ENCODE assay signal across 8 mouse cellular contexts in genomic region chr11:96145622-96146270, GRCm38 (mm10). TPM values are rescaled to one million over a fixed set of nuclear protein-coding genes. Genes with fewer than 3 reads are reported as not detected.
DNase-seq lines count a peak whose midpoint lies in the region; ATAC-seq and TF ChIP-seq lines count a peak whose summit lies in the region.

No protein-coding gene starts in this region.

- peak; percentile 69 for DNase-seq in WW6 (ENCODE audit: low read depth, low spot score)
- DNase-seq in cerebellum, postnatal 25 days: peak; percentile 42 to 68
- peak; percentile 56 for DNase-seq in gastrocnemius, adult 2 months
- peak; percentile 83 for DNase-seq in hindbrain, postnatal 0 days (ENCODE audit: low spot score)
- peak; percentile 36 to 75 for DNase-seq in left cerebral cortex, postnatal 10 days (ENCODE audit: extremely low spot score in 1 of 2, low spot score in 2 of 2)
- DNase-seq in midbrain, embryonic 10.5 days (ENCODE audit: low spot score): peak; percentile 80
- DNase-seq in right cerebral cortex, postnatal 4 days: peak; percentile 80

- H3K4me3 ChIP-seq in gastrocnemius, adult 2 months: no peak overlapping the region
- H3K4me3 ChIP-seq in hindbrain, postnatal 0 days (ENCODE audit: low read length): no peak overlapping the region
- H3K4me3 ChIP-seq in midbrain, embryonic 10.5 days: peak overlapping the region; percentile 37

- no peak overlapping the region for H3K27ac ChIP-seq in gastrocnemius, adult 2 months
- H3K27ac ChIP-seq in hindbrain, postnatal 0 days: no peak overlapping the region
- H3K27ac ChIP-seq in midbrain, embryonic 10.5 days (replicated peaks): no peak overlapping the region

- TF ChIP-seq CTCF in gastrocnemius, adult 2 months (IDR thresholded peaks at IDR 0.05): peak; percentile 76
- peak; percentile 89 for TF ChIP-seq CTCF in hindbrain, postnatal 0 days (IDR thresholded peaks at IDR 0.05; ENCODE audit: low read depth)

- peak; percentile 70; the same call in 1 of the 2 replicates for ATAC-seq in hindbrain, postnatal 0 days
- no peak for ATAC-seq in inflammation-experienced regulatory T-cells, adult 6 months

- no peaks in the 10 kb centered on the region for H3K9me3 ChIP-seq in hindbrain, postnatal 0 days (ENCODE audit: low read length)
- no peaks in the 10 kb centered on the region for H3K9me3 ChIP-seq in midbrain, embryonic 10.5 days (replicated peaks)

- intact Hi-C loops in gastrocnemius, adult 2 months (cut with DNase I): loop anchor here (2.0 kb wide), 1 partner anchor 89 kb away; no protein-coding TSS in a partner anchor
- intact Hi-C loops in left cerebral cortex, postnatal 10 days (cut with DNase I): loop anchor here (2.0 kb wide), 1 partner anchor 95 kb away; no protein-coding TSS in a partner anchor

- no peaks in the 10 kb centered on the region for H3K4me1 ChIP-seq in hindbrain, postnatal 0 days (ENCODE audit: insufficient read depth, low read length)
- peaks cover 20% of the 10 kb centered on the region for H3K4me1 ChIP-seq in midbrain, embryonic 10.5 days

- H3K4me2 ChIP-seq in hindbrain, postnatal 0 days (ENCODE audit: low read depth, low read length): peak overlapping the region; percentile 20; the same call in 1 of the 2 replicates

- 5% methylated on average over 15 of the region's 15 CpGs for WGBS in hindbrain, postnatal 0 days
- WGBS in midbrain, embryonic 10.5 days: 3% methylated on average over 15 of the region's 15 CpGs

- H3K9ac ChIP-seq in hindbrain, postnatal 0 days (replicated peaks; ENCODE audit: low read length): no peak overlapping the region

- peaks cover 26% of the 10 kb centered on the region for H3K27me3 ChIP-seq in hindbrain, postnatal 0 days (ENCODE audit: insufficient read depth, low read length)
- H3K27me3 ChIP-seq in midbrain, embryonic 10.5 days (ENCODE audit: low read depth, poor library complexity, severe bottlenecking): peaks cover 64% of the 10 kb centered on the region

- no peaks in the 10 kb centered on the region for H3K36me3 ChIP-seq in hindbrain, postnatal 0 days (ENCODE audit: insufficient read depth, low read length)
- H3K36me3 ChIP-seq in midbrain, embryonic 10.5 days: no peaks in the 10 kb centered on the region

RNA-seq across cellular contexts. Expression of gene Ttll6, which starts 12.2 kb away (rescaled TPM):
- not detected for total RNA-seq in gastrocnemius, adult 2 months (2021)
- total RNA-seq in hindbrain, postnatal 0 days (2014; rRNA removed): 0.43 and 0.52 TPM in 2 replicates
- polyA plus RNA-seq in hindbrain, postnatal 0 days (2015; fragmentation: Nextera tagmentation; extraction: Ambion mirVana): 0.23 and 0.43 TPM in 2 replicates
- total RNA-seq in left cerebral cortex, postnatal 10 days (2021): under 1 TPM; 0.24 to 0.53 TPM
- not detected in 2 replicates for polyA plus RNA-seq in midbrain, embryonic 10.5 days (2016; fragmentation: Nextera tagmentation; extraction: Ambion mirVana)
- not detected for polyA plus RNA-seq in inflammation-experienced regulatory T-cells, adult 6 months (2017; shearing (Covaris generic))

RNA-seq across cellular contexts. Expression of gene Calcoco2, which starts 34.0 kb away (rescaled TPM):
- total RNA-seq in gastrocnemius, adult 2 months (2021): not detected
- not detected in 2 replicates for total RNA-seq in hindbrain, postnatal 0 days (2014; rRNA removed)
- polyA plus RNA-seq in hindbrain, postnatal 0 days (2015; fragmentation: Nextera tagmentation; extraction: Ambion mirVana): 0.19 TPM in 2 replicates
- total RNA-seq in left cerebral cortex, postnatal 10 days (2021): not detected
- polyA plus RNA-seq in midbrain, embryonic 10.5 days (2016; fragmentation: Nextera tagmentation; extraction: Ambion mirVana): not detected in 2 replicates
- polyA plus RNA-seq in inflammation-experienced regulatory T-cells, adult 6 months (2017; shearing (Covaris generic)): not detected

RNA-seq across cellular contexts. Expression of gene Hoxb13, which starts 48.4 kb away (rescaled TPM):
- not detected for total RNA-seq in gastrocnemius, adult 2 months (2021)
- not detected in 2 replicates for total RNA-seq in hindbrain, postnatal 0 days (2014; rRNA removed)
- polyA plus RNA-seq in hindbrain, postnatal 0 days (2015; fragmentation: Nextera tagmentation; extraction: Ambion mirVana): not detected in 2 replicates
- total RNA-seq in left cerebral cortex, postnatal 10 days (2021): not detected
- not detected in 2 replicates for polyA plus RNA-seq in midbrain, embryonic 10.5 days (2016; fragmentation: Nextera tagmentation; extraction: Ambion mirVana)
- polyA plus RNA-seq in inflammation-experienced regulatory T-cells, adult 6 months (2017; shearing (Covaris generic)): not detected
